Mouse (Mus musculus) intestine, embryonic 14.5 days (tissue): Measurements from ENCODE around the gene Musk. TPM values are rescaled to one million over a fixed set of nuclear protein-coding genes. Genes with fewer than 3 reads are reported as not detected.

ENCODE experiments used
- ATAC-seq: fragments of 200-750 bp; cut with Nextera tagmentation; replicated peaks from 2 replicates; pipeline ENCODE4 v1.8.0; 2017; ENCODE audit warnings: low read depth, moderate number of reproducible peaks, moderate TSS enrichment, moderate library complexity; ENCODE audit not compliant: low FRiP score, low TSS enrichment
- DNase-seq: peaks from one replicate; pipeline ENCODE4 v3.0.0-alpha.2; 2018; ENCODE audit warnings: low spot score
- H3K27ac ChIP-seq: fragments of 300-500 bp; sonication (generic); 2 replicates; pipeline ENCODE4 v1.5.1; 2014; ENCODE audit warnings: low read depth, mild to moderate bottlenecking, control low read depth
- H3K27me3 ChIP-seq: fragments of 300-500 bp; sonication (generic); replicated peaks from 2 replicates; pipeline ENCODE4 v1.6.1; 2014; ENCODE audit warnings: low read length, control low read depth; ENCODE audit not compliant: control insufficient read depth, insufficient read depth
- H3K36me3 ChIP-seq: fragments of 300-500 bp; sonication (generic); 2 replicates; pipeline ENCODE4 v1.6.1; 2014; ENCODE audit warnings: low read length, control low read depth; ENCODE audit not compliant: control insufficient read depth, insufficient read depth
- H3K4me1 ChIP-seq: fragments of 300-500 bp; sonication (generic); replicated peaks from 2 replicates; pipeline ENCODE4 v1.6.1; 2014; ENCODE audit warnings: low read length, control low read depth, mixed read lengths; ENCODE audit not compliant: control insufficient read depth, insufficient read depth
- H3K4me2 ChIP-seq: fragments of 300-500 bp; sonication (generic); 2 replicates; pipeline ENCODE4 v1.6.1; 2014; ENCODE audit warnings: low read length
- H3K4me3 ChIP-seq: fragments of 300-500 bp; sonication (generic); 2 replicates; pipeline ENCODE4 v1.5.1; 2014; ENCODE audit warnings: low read depth, low read length, control low read depth, mixed read lengths
- H3K9ac ChIP-seq: fragments of 300-500 bp; sonication (generic); 2 replicates; pipeline ENCODE4 v1.6.1; 2014; ENCODE audit warnings: mild to moderate bottlenecking, low read length
- H3K9me3 ChIP-seq: fragments of 300-500 bp; sonication (generic); 2 replicates; pipeline ENCODE4 v1.6.1; 2016; ENCODE audit warnings: low read length, control low read depth; ENCODE audit not compliant: control insufficient read depth
- WGBS: fragments of 180-500 bp; shearing (Covaris S2); extraction: QIAGEN DNeasy Blood & Tissue Kit; methylation state at CpG from one replicate; pipeline ENCODE4 v1.1.7; 2014; 5-methylcytosine and 5-hydroxymethylcytosine counted together
- polyA plus RNA-seq: library from polyadenylated mRNA; unstranded; fragments of >200 nt; fragmentation: Nextera tagmentation; extraction: Ambion mirVana; gene quantifications from 2 replicates; pipeline ENCODE4 v1.2.1, GENCODE M21; 2014

The Musk gene
- polyA plus RNA-seq, 1 experiment from 2014 or later: 0.20 TPM

DNA sequence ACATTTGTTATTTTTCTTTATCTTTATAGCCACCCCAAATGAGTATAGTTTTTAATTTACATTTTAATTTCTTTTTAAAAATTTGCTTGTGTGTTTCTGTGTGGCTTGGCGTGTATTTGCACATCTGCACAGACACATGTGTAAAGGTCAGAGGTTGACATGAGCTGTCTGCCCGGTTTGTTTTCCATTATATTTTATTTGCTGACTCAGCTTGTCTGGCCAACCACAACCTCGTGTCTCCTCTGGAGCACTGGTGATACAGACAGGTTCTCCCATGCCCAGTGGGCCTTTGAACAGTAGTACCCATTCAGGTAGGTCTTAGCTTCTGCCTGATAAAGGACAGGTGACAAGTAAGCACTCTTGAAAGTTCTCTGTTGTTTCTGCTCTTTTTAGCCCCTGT lies 7.3 kb downstream of the Musk start:
- Histone ChIP-seq H3K36me3 (no peaks in the 10 kb centered on the region), H3K4me3 (no peak overlapping the region), H3K27ac (no peak overlapping the region), H3K4me2 (no peak overlapping the region), H3K9ac (no peak overlapping the region), H3K9me3 (no peaks in the 10 kb centered on the region), H3K27me3 (no peaks in the 10 kb centered on the region), H3K4me1 (no peaks in the 10 kb centered on the region)
- no peak for DNase-seq
- WGBS: 86% methylated on average over 3 of the region's 3 CpGs
- no peak for ATAC-seq

GRCm38 (mm10) chr4:58303862-58304261 lies 18.1 kb downstream of the Musk start:
- no peak for DNase-seq
- H3K27me3 ChIP-seq: no peaks in the 10 kb centered on the region
- no peak overlapping the region for H3K4me2 ChIP-seq
- 86% methylated on average over 5 of the region's 5 CpGs for WGBS
- no peak overlapping the region for H3K9ac ChIP-seq
- no peak overlapping the region for H3K4me3 ChIP-seq
- H3K27ac ChIP-seq: no peak overlapping the region
- H3K4me1 ChIP-seq: peaks cover 16% of the 10 kb centered on the region
- ATAC-seq: no peak
- no peaks in the 10 kb centered on the region for H3K9me3 ChIP-seq
- no peaks in the 10 kb centered on the region for H3K36me3 ChIP-seq

DNA sequence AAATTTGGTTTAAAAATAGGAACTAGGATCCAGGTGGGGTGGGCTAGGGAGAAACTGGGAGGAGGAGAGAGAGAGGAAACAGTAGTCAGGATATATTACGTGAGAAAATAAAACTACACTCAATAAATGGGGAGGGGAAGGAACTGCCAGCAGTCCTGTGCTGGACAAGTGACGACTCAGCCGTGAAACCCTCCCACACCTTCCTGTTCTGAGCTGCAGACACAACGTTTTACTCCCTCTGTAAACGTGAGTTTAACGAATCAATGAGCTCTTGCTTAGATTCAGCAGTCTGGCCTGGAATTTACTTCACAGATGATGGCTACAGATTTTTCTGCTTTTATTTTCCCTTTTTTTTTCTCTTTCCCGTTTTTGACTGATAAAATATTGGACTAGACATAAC lies 18.8 kb downstream of the Musk start:
- Histone ChIP-seq H3K4me2 (no peak overlapping the region), H3K4me1 (peaks cover 16% of the 10 kb centered on the region), H3K27ac (no peak overlapping the region), H3K9me3 (no peaks in the 10 kb centered on the region), H3K9ac (no peak overlapping the region), H3K27me3 (no peaks in the 10 kb centered on the region), H3K36me3 (no peaks in the 10 kb centered on the region), H3K4me3 (no peak overlapping the region)
- ATAC-seq (no peak), DNase-seq (no peak)
- 26% methylated on average over 7 of the region's 7 CpGs for WGBS

GRCm38 (mm10) chr4:58307421-58307820 lies 21.7 kb downstream of the Musk start:
- WGBS: 39% methylated on average over 2 of the region's 2 CpGs

GRCm38 (mm10) chr4:58313344-58313743 lies 27.6 kb downstream of the Musk start:
- no peak overlapping the region for H3K9ac ChIP-seq
- H3K4me1 ChIP-seq: peaks cover 9% of the 10 kb centered on the region
- no peak for ATAC-seq
- no peak overlapping the region for H3K4me2 ChIP-seq
- 45% methylated on average over 1 of the region's 1 CpGs for WGBS
- no peaks in the 10 kb centered on the region for H3K9me3 ChIP-seq
- H3K27ac ChIP-seq: peak overlapping the region; percentile 34; the same call in 1 of the 2 replicates
- H3K36me3 ChIP-seq: no peaks in the 10 kb centered on the region
- no peaks in the 10 kb centered on the region for H3K27me3 ChIP-seq
- DNase-seq: no peak
- H3K4me3 ChIP-seq: no peak overlapping the region

More at GRCm38 (mm10) chr4:58307421-58307820, 21.7 kb downstream of the Musk start:
- Histone ChIP-seq H3K27me3 (no peaks in the 10 kb centered on the region), H3K27ac (peak overlapping the region; percentile 23), H3K4me2 (no peak overlapping the region), H3K4me1 (peaks cover 16% of the 10 kb centered on the region), H3K9ac (no peak overlapping the region), H3K36me3 (no peaks in the 10 kb centered on the region), H3K4me3 (no peak overlapping the region), H3K9me3 (no peaks in the 10 kb centered on the region)
- no peak for DNase-seq
- no peak for ATAC-seq

- H3K27ac ChIP-seq: peak overlapping the region; percentile 38; the same call in 1 of the 2 replicates
- WGBS: 21% methylated on average over 4 of the region's 4 CpGs
- no peak overlapping the region for H3K9ac ChIP-seq
- ATAC-seq: no peak
- no peaks in the 10 kb centered on the region for H3K36me3 ChIP-seq
- peaks cover 8% of the 10 kb centered on the region; the same call in 1 of the 2 replicates for H3K4me1 ChIP-seq
- H3K9me3 ChIP-seq: no peaks in the 10 kb centered on the region
- DNase-seq: no peak
- no peaks in the 10 kb centered on the region for H3K27me3 ChIP-seq
- no peak overlapping the region for H3K4me3 ChIP-seq
- H3K4me2 ChIP-seq: 0 out of 2 replicates have a peak overlapping the region, but pooled peaks have one; percentile 5
These were observed 29.3 kb downstream of the Musk start for GRCm38 (mm10) chr4:58314942-58315508.

DNA sequence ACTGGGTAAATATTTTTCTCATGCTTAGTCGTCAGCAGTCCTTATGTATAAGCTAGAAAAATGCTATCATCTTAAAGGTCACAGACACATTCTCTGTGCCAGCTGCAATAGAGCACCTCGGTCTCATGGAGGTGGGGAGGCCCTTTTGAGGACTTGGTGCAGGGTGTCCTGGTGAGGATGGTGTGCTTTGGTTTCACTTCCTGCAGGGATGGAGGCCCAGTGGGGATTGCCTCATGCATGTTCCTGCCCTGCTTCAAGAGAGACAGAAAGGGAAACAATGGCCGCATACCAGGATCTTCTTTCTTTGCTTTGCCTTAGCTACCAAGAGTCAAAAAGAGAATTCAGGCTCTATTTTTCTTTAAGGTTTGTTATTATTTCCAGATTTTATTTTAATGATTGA lies 31.8 kb downstream of the Musk start:
- H3K4me2 ChIP-seq: no peak overlapping the region
- no peak overlapping the region for H3K4me3 ChIP-seq
- H3K27ac ChIP-seq: no peak overlapping the region
- peaks cover 8% of the 10 kb centered on the region; the same call in 1 of the 2 replicates for H3K4me1 ChIP-seq
- no peaks in the 10 kb centered on the region for H3K9me3 ChIP-seq
- no peak overlapping the region for H3K9ac ChIP-seq
- H3K27me3 ChIP-seq: no peaks in the 10 kb centered on the region
- WGBS: 66% methylated on average over 3 of the region's 3 CpGs
- H3K36me3 ChIP-seq: no peaks in the 10 kb centered on the region
- ATAC-seq (no peak), DNase-seq (no peak)

DNA sequence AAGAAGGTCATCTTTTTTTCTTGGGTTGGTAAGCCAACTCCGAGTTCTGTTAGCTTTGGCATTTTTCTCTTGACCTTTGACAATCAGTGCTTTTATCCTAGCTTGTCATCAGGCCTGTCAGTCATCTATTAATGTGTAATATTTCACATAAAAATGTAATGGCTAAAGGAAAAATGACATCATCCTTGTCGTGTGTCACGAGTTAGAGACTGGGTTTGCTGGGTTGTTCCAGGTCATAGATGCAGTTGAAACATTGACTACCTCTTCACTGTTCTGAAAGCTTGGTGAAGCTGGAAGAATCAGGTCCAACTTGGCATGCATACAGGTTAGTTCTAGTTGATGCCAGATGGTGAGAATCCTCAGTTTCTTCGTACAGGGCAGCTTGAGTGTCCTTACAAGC lies 34.5 kb downstream of the Musk start:
- no peak for ATAC-seq
- H3K27ac ChIP-seq: no peak overlapping the region
- no peaks in the 10 kb centered on the region for H3K36me3 ChIP-seq
- DNase-seq: no peak
- no peaks in the 10 kb centered on the region for H3K27me3 ChIP-seq
- H3K4me2 ChIP-seq: no peak overlapping the region
- 0 out of 2 replicates have a peak, but pooled peaks cover 1% of the 10 kb centered on the region for H3K4me1 ChIP-seq
- no peak overlapping the region for H3K4me3 ChIP-seq
- 69% methylated on average over 4 of the region's 4 CpGs for WGBS
- no peaks in the 10 kb centered on the region for H3K9me3 ChIP-seq
- no peak overlapping the region for H3K9ac ChIP-seq

GRCm38 (mm10) chr4:58326746-58327145 lies 41.0 kb downstream of the Musk start:
- Histone ChIP-seq H3K4me1 (no peaks in the 10 kb centered on the region), H3K9ac (no peak overlapping the region), H3K9me3 (no peaks in the 10 kb centered on the region), H3K27me3 (no peaks in the 10 kb centered on the region), H3K36me3 (no peaks in the 10 kb centered on the region), H3K4me3 (no peak overlapping the region), H3K4me2 (no peak overlapping the region), H3K27ac (no peak overlapping the region)
- ATAC-seq (no peak), DNase-seq (no peak)
- WGBS: 59% methylated on average over 3 of the region's 3 CpGs
